Mouse (Mus musculus) liver, adult 2 months (tissue): ENCODE results near the gene Cyp2c38.

Source experiments
- CTCF ChIP-seq: fragments of 200-500 bp; IDR thresholded peaks from 2 replicates; pipeline ENCODE4 v1.5.1; 2011; ENCODE audit warnings: low read depth, low read length, control low read depth
- POLR2A ChIP-seq: fragments of 200-500 bp; IDR thresholded peaks from 2 replicates; pipeline ENCODE4 v1.6.1; 2011; ENCODE audit warnings: low read length, control low read depth; ENCODE audit not compliant: insufficient read depth; ENCODE audit errors: extremely low read depth

DNA sequence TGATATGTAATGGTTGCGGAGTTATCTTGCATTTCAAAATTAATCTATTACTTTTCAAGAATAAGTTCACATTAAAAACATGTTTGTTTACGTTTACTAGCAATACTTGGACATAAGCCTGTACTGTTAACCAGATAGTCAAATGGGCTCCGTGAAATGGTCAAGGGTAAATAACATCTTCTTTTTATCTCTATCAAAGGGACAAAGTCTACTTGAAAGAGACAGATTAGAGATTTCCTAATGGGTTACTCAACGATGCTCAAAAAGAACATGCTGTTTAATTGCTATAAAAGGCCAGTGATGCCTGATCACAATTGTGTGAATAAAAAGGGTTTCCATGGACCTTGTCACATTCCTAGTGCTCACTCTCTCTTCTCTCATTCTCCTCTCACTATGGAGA lies 47.7 kb upstream of the Cyp2c38 start, which contains the start of gene Cyp2c39:
- TF ChIP-seq CTCF = no peak
- TF ChIP-seq POLR2A = no peak
